Mouse (Mus musculus) ES-Bruce4 (cell line): ENCODE data around the gene Eif2b4. TPM values are rescaled to one million over a fixed set of nuclear protein-coding genes. Genes with fewer than 3 reads are reported as not detected.
"Not testable (repeated sequence)": the region's sequence is repeated elsewhere in the genome, so short reads cannot be mapped to it uniquely, and the experiment has no call there.

Experiments
- H3K27ac ChIP-seq: 2 replicates; pipeline ENCODE4 v1.5.1; 2012; ENCODE audit warnings: low read length, inconsistent platforms; ENCODE audit not compliant: insufficient read depth
- H3K27me3 ChIP-seq: 2 replicates; pipeline ENCODE4 v1.6.1; 2012; ENCODE audit warnings: mild to moderate bottlenecking, low read length, inconsistent platforms; ENCODE audit not compliant: control insufficient read depth, poor library complexity, insufficient read depth, severe bottlenecking
- H3K36me3 ChIP-seq: 2 replicates; pipeline ENCODE4 v1.6.1; 2012; ENCODE audit warnings: inconsistent platforms, mild to moderate bottlenecking, low read length, moderate library complexity; ENCODE audit not compliant: control insufficient read depth, poor library complexity, insufficient read depth, severe bottlenecking
- H3K4me1 ChIP-seq: one replicate; pipeline ENCODE4 v1.8.1; 2011; ENCODE audit warnings: low read length; ENCODE audit not compliant: control insufficient read depth, insufficient read depth
- H3K4me3 ChIP-seq: 2 replicates; pipeline ENCODE4 v1.5.1; 2011; ENCODE audit warnings: low read depth, mild to moderate bottlenecking, low read length
- H3K9ac ChIP-seq: 2 replicates; pipeline ENCODE4 v1.6.1; 2012; ENCODE audit warnings: low read depth, mild to moderate bottlenecking, inconsistent platforms; ENCODE audit not compliant: poor library complexity, severe bottlenecking
- H3K9me3 ChIP-seq: replicated peaks from 2 replicates; pipeline ENCODE4 v1.6.1; 2012; ENCODE audit warnings: mild to moderate bottlenecking, low read length, inconsistent platforms; ENCODE audit not compliant: control insufficient read depth, poor library complexity, insufficient read depth, severe bottlenecking
- CTCF ChIP-seq: IDR thresholded peaks from one replicate; pipeline ENCODE4 v1.8.1; 2011; ENCODE audit warnings: low read depth, low read length
- EP300 ChIP-seq: IDR thresholded peaks from 2 replicates; pipeline ENCODE4 v1.6.1; 2011; ENCODE audit warnings: low read depth, low read length; ENCODE audit not compliant: insufficient read depth
- POLR2A ChIP-seq: IDR thresholded peaks from one replicate; pipeline ENCODE4 v1.8.1; 2011; ENCODE audit warnings: low read length; ENCODE audit not compliant: insufficient read depth
- polyA plus RNA-seq: library from polyadenylated mRNA; stranded (reverse); fragments of >200 nt; gene quantifications from 2 replicates; pipeline ENCODE4 v1.2.4, GENCODE M21; 2011; ENCODE audit warnings: low read depth; ENCODE audit not compliant: missing spikeins, insufficient read depth, insufficient read length

The Eif2b4 gene
- polyA plus RNA-seq, 1 experiment = 45.2 TPM

DNA sequence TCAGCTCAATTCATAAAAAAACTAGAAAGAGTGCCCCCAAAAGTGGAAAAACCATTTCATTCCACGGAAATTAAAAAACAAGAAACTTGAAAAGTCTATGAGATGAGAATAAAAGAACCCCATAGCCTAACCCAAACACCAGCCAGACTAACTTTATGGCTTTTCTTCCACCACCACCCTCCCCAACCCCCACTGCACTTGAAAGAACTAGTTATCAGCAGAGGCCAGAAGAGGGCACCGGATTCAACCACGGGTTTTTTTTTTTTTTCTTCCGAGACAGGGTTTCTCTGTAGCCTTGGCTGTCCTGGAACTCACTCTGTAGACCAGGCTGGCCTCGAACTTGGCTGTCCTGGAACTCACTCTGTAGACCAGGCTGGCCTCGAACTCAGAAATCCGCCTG is 25.1 kb upstream of the Eif2b4 start:
- Histone ChIP-seq H3K36me3 (peaks cover 5% of the 10 kb centered on the region), H3K27ac (no peak overlapping the region), H3K27me3 (no peaks in the 10 kb centered on the region), H3K9ac (peak overlapping the region; percentile 57), H3K9me3 (no peaks in the 10 kb centered on the region), H3K4me1 (no peaks in the 10 kb centered on the region), H3K4me3 (no peak overlapping the region)
- no peak for TF ChIP-seq POLR2A
- TF ChIP-seq EP300 = no peak
- TF ChIP-seq CTCF = no peak

GRCm38 (mm10) chr5:31216554-31216953 is 23.3 kb upstream of the Eif2b4 start:
- not testable (repeated sequence) for H3K27ac ChIP-seq, H3K27me3 ChIP-seq, H3K9ac ChIP-seq, H3K4me3 ChIP-seq, H3K9me3 ChIP-seq, H3K36me3 ChIP-seq, H3K4me1 ChIP-seq

DNA sequence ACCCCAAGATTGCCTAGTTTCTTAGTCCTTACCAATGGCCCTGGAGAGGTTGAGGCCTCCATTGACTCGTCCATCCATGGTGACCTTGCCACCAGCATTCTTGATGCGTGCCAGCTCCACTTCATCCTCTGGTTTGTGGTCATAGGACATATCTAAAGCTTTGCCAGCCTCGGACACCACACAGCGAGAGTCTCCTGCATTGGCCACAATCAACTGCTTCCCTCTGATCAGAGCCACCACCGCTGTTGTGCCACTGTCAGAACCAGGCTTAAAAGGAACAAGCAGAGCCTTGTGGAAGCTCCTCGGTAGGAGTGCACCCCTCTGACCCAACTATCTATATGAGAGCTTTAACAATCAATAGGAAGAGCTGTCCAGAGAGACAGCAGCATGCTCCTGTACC is 11.2 kb upstream of the Eif2b4 start:
- TF ChIP-seq POLR2A (no peak), EP300 (no peak), CTCF (no peak)
- no peak overlapping the region for H3K9ac ChIP-seq
- H3K9me3 ChIP-seq = no peaks in the 10 kb centered on the region
- H3K27ac ChIP-seq = no peak overlapping the region
- peaks cover 52% of the 10 kb centered on the region for H3K36me3 ChIP-seq
- no peaks in the 10 kb centered on the region for H3K27me3 ChIP-seq
- H3K4me1 ChIP-seq = no peaks in the 10 kb centered on the region
- no peak overlapping the region for H3K4me3 ChIP-seq

- TF ChIP-seq CTCF = no peak
- no peak for TF ChIP-seq EP300
- TF ChIP-seq POLR2A = no peak
- Histone ChIP-seq H3K27me3 (no peaks in the 10 kb centered on the region), H3K4me1 (no peaks in the 10 kb centered on the region), H3K9ac (no peak overlapping the region), H3K36me3 (peaks cover 57% of the 10 kb centered on the region), H3K9me3 (no peaks in the 10 kb centered on the region), H3K27ac (no peak overlapping the region), H3K4me3 (no peak overlapping the region)
Measured at GRCm38 (mm10) chr5:31203866-31204265, 10.6 kb upstream of the Eif2b4 start.

DNA sequence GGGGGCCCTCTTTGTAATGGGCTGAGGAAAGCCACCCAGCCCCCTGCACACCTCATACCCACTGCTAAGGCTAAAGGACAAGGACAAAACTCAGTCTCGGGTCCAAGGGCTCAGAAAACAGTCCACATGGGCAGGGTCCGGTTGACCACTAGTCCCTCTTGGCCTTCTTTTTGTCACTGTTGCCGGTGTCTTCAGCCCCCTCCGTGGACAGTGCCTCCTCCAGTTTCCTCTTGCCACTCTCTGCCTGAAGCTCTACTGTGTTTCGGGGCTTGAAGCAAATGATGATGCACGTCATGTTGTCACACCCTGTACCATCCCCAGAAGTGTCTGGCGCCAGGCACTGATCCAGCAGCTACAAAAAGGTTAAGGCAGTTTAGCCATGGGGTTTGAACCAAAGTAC is 9.7 kb upstream of the Eif2b4 start:
- Histone ChIP-seq H3K4me1 (no peaks in the 10 kb centered on the region), H3K27ac (no peak overlapping the region), H3K4me3 (peak overlapping the region; percentile 80; the same call in 1 of the 2 replicates), H3K9me3 (no peaks in the 10 kb centered on the region), H3K9ac (peak overlapping the region; percentile 39), H3K27me3 (no peaks in the 10 kb centered on the region), H3K36me3 (peaks cover 58% of the 10 kb centered on the region)
- TF ChIP-seq EP300 (no peak), CTCF (no peak), POLR2A (no peak)

- Histone ChIP-seq H3K4me1 (no peaks in the 10 kb centered on the region), H3K36me3 (peaks cover 58% of the 10 kb centered on the region), H3K27ac (peak within 1 kb of the TSS; percentile 31; the same call in 1 of the 2 replicates), H3K27me3 (no peaks in the 10 kb centered on the region), H3K9me3 (no peaks in the 10 kb centered on the region), H3K9ac (peak within 1 kb of the TSS; percentile 78), H3K4me3 (peak within 1 kb of the TSS; percentile 85)
- TF ChIP-seq EP300 = peak; percentile 33; the same call in 1 of the 2 replicates
- TF ChIP-seq POLR2A = peak; percentile 21
- TF ChIP-seq CTCF = no peak
Measured at GRCm38 (mm10) chr5:31201742-31202590, 8.7 kb upstream of the Eif2b4 start, which contains the start of gene Zfp513. Gene Zfp513 (minus strand): TSS chr5:31202303.
